Mouse (Mus musculus): Measurements from ENCODE around the gene Ddx24. TPM values are rescaled to one million over a fixed set of nuclear protein-coding genes. Genes with fewer than 3 reads are reported as not detected.
A peak's percentile ranks its signal among the peaks of the same experiment; 100 is the strongest.

Ddx24 gene
- total and polyA plus RNA-seq, 2 experiments = 19.0 to 22.8 TPM

GRCm38 (mm10) chr12:103426710-103427109 lies 1.1 kb upstream of the Ddx24 start:
- no peak for DNase-seq (ENCODE audit: extremely low read depth, low read depth, low spot score)
- Histone ChIP-seq H3K4me3 (ENCODE audit: insufficient read depth, low read depth, low read length) (no peak overlapping the region), H3K27ac (replicated peaks; ENCODE audit: insufficient read depth, low read depth, low read length) (no peak overlapping the region), H3K79me2 (ENCODE audit: control insufficient read depth, insufficient read depth, low read length) (peaks cover 13% of the 10 kb centered on the region; the same call in 1 of the 2 replicates), H3K9ac (ENCODE audit: low read depth, low read length) (no peak overlapping the region), H3K36me3 (ENCODE audit: control insufficient read depth, insufficient read depth, low read length) (peaks cover 6% of the 10 kb centered on the region; the same call in 1 of the 2 replicates), H3K27me3 (ENCODE audit: control insufficient read depth, insufficient read depth, low read length) (no peaks in the 10 kb centered on the region), H3K4me1 (ENCODE audit: control insufficient read depth, insufficient read depth, low read length) (peaks cover 14% of the 10 kb centered on the region)
- 94% methylated on average over 7 of the region's 7 CpGs for WGBS
- TF ChIP-seq POLR2A (IDR thresholded peaks at IDR 0.05; ENCODE audit: extremely low read depth, insufficient read depth, low read length) (no peak), CTCF (IDR thresholded peaks at IDR 0.05; ENCODE audit: low read depth, low read length) (no peak)

DNA sequence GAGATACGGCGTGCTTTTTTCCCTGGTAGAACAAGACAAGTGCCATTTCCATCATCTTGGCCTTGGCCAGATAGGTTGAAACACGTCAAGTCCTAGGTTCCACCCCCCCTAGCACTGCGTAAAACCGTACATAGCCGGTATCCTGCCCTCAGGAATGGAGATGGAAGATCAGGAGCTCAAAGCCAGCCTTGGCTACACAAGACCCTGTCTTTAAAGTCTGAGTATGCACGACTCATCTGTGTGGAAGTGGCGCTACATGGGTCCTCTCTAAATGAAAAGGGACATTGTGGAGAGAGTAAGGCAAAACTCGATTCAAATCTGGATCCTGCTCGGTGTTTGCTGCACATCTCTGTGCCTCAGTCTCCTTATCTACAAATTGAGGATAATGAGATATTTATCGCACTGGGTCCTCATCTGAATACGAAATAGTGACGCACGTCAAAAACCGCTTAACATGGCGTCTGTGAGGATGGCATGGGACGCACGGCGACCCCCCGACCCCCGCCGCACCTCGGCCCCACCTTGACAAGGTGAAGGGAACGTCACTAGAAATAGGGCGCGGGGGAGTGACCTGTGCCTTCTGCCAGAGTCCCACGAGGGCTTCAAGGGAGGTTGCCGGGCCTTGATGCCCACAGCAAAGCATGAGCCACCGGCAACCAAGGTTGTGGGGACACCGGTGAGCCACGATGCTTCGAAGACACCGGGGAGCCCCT lies 458 bp downstream of the Ddx24 start:
- Histone ChIP-seq H3K4me3 (ENCODE audit: insufficient read depth, low read depth, low read length) (peak overlapping the region; percentile 96), H3K36me3 (ENCODE audit: control insufficient read depth, insufficient read depth, low read length) (peaks cover 6% of the 10 kb centered on the region; the same call in 1 of the 2 replicates), H3K4me1 (ENCODE audit: control insufficient read depth, insufficient read depth, low read length) (peaks cover 14% of the 10 kb centered on the region), H3K27ac (replicated peaks; ENCODE audit: insufficient read depth, low read depth, low read length) (peak overlapping the region; percentile 52), H3K9ac (ENCODE audit: low read depth, low read length) (peak overlapping the region; percentile 94), H3K79me2 (ENCODE audit: control insufficient read depth, insufficient read depth, low read length) (peaks cover 15% of the 10 kb centered on the region; the same call in 1 of the 2 replicates), H3K27me3 (ENCODE audit: control insufficient read depth, insufficient read depth, low read length) (no peaks in the 10 kb centered on the region)
- DNase-seq (ENCODE audit: extremely low read depth, low read depth, low spot score) = no peak
- WGBS = 6% methylated on average over 33 of the region's 33 CpGs
- no peak for TF ChIP-seq CTCF (IDR thresholded peaks at IDR 0.05; ENCODE audit: low read depth, low read length)
- no peak for TF ChIP-seq POLR2A (IDR thresholded peaks at IDR 0.05; ENCODE audit: extremely low read depth, insufficient read depth, low read length)

- no peak for DNase-seq (ENCODE audit: extremely low read depth, low read depth, low spot score)
- Histone ChIP-seq H3K36me3 (ENCODE audit: control insufficient read depth, insufficient read depth, low read length) (peaks cover 40% of the 10 kb centered on the region), H3K79me2 (ENCODE audit: control insufficient read depth, insufficient read depth, low read length) (no peaks in the 10 kb centered on the region), H3K4me1 (ENCODE audit: control insufficient read depth, insufficient read depth, low read length) (no peaks in the 10 kb centered on the region), H3K9ac (ENCODE audit: low read depth, low read length) (no peak overlapping the region), H3K4me3 (ENCODE audit: insufficient read depth, low read depth, low read length) (no peak overlapping the region), H3K27me3 (ENCODE audit: control insufficient read depth, insufficient read depth, low read length) (no peaks in the 10 kb centered on the region), H3K27ac (replicated peaks; ENCODE audit: insufficient read depth, low read depth, low read length) (no peak overlapping the region)
- WGBS = 94% methylated on average over 10 of the region's 10 CpGs
- no peak for TF ChIP-seq POLR2A (IDR thresholded peaks at IDR 0.05; ENCODE audit: extremely low read depth, insufficient read depth, low read length)
- TF ChIP-seq CTCF (IDR thresholded peaks at IDR 0.05; ENCODE audit: low read depth, low read length) = no peak
Measured at GRCm38 (mm10) chr12:103408144-103408543, 17.5 kb downstream of the Ddx24 start.

GRCm38 (mm10) chr12:103407720-103408119 lies 17.9 kb downstream of the Ddx24 start, which contains the start of gene 9330161L09Rik:
Gene 9330161L09Rik (minus strand): TSS chr12:103407820.
- Histone ChIP-seq H3K36me3 (ENCODE audit: control insufficient read depth, insufficient read depth, low read length) (peaks cover 37% of the 10 kb centered on the region), H3K79me2 (ENCODE audit: control insufficient read depth, insufficient read depth, low read length) (no peaks in the 10 kb centered on the region), H3K27ac (replicated peaks; ENCODE audit: insufficient read depth, low read depth, low read length) (no peak within 1 kb of the TSS), H3K4me3 (ENCODE audit: insufficient read depth, low read depth, low read length) (no peak within 1 kb of the TSS), H3K27me3 (ENCODE audit: control insufficient read depth, insufficient read depth, low read length) (no peaks in the 10 kb centered on the region), H3K9ac (ENCODE audit: low read depth, low read length) (no peak within 1 kb of the TSS), H3K4me1 (ENCODE audit: control insufficient read depth, insufficient read depth, low read length) (no peaks in the 10 kb centered on the region)
- TF ChIP-seq POLR2A (IDR thresholded peaks at IDR 0.05; ENCODE audit: extremely low read depth, insufficient read depth, low read length) (no peak), CTCF (IDR thresholded peaks at IDR 0.05; ENCODE audit: low read depth, low read length) (no peak)
- DNase-seq (ENCODE audit: extremely low read depth, low read depth, low spot score) = no peak
- WGBS = 92% methylated on average over 4 of the region's 4 CpGs

- H3K27ac ChIP-seq (replicated peaks; ENCODE audit: insufficient read depth, low read depth, low read length) = no peak overlapping the region
- 89% methylated on average over 18 of the region's 18 CpGs for WGBS
- TF ChIP-seq POLR2A (IDR thresholded peaks at IDR 0.05; ENCODE audit: extremely low read depth, insufficient read depth, low read length) (no peak), CTCF (IDR thresholded peaks at IDR 0.05; ENCODE audit: low read depth, low read length) (no peak)
- no peaks in the 10 kb centered on the region for H3K79me2 ChIP-seq (ENCODE audit: control insufficient read depth, insufficient read depth, low read length)
- no peak for DNase-seq (ENCODE audit: extremely low read depth, low read depth, low spot score)
- H3K9ac ChIP-seq (ENCODE audit: low read depth, low read length) = no peak overlapping the region
- no peaks in the 10 kb centered on the region for H3K27me3 ChIP-seq (ENCODE audit: control insufficient read depth, insufficient read depth, low read length)
- no peak overlapping the region for H3K4me3 ChIP-seq (ENCODE audit: insufficient read depth, low read depth, low read length)
- H3K36me3 ChIP-seq (ENCODE audit: control insufficient read depth, insufficient read depth, low read length) = peaks cover 16% of the 10 kb centered on the region
- no peaks in the 10 kb centered on the region for H3K4me1 ChIP-seq (ENCODE audit: control insufficient read depth, insufficient read depth, low read length)
Measured at GRCm38 (mm10) chr12:103404131-103404530, 21.5 kb downstream of the Ddx24 start.

- H3K27me3 ChIP-seq (ENCODE audit: control insufficient read depth, insufficient read depth, low read length) = no peaks in the 10 kb centered on the region
- WGBS = 94% methylated on average over 7 of the region's 7 CpGs
- H3K4me1 ChIP-seq (ENCODE audit: control insufficient read depth, insufficient read depth, low read length) = peaks cover 9% of the 10 kb centered on the region
- H3K27ac ChIP-seq (replicated peaks; ENCODE audit: insufficient read depth, low read depth, low read length) = no peak overlapping the region
- no peak overlapping the region for H3K4me3 ChIP-seq (ENCODE audit: insufficient read depth, low read depth, low read length)
- no peaks in the 10 kb centered on the region for H3K36me3 ChIP-seq (ENCODE audit: control insufficient read depth, insufficient read depth, low read length)
- TF ChIP-seq POLR2A (IDR thresholded peaks at IDR 0.05; ENCODE audit: extremely low read depth, insufficient read depth, low read length) (no peak), CTCF (IDR thresholded peaks at IDR 0.05; ENCODE audit: low read depth, low read length) (no peak)
- no peak for DNase-seq (ENCODE audit: extremely low read depth, low read depth, low spot score)
- no peaks in the 10 kb centered on the region for H3K79me2 ChIP-seq (ENCODE audit: control insufficient read depth, insufficient read depth, low read length)
- H3K9ac ChIP-seq (ENCODE audit: low read depth, low read length) = no peak overlapping the region
Measured at GRCm38 (mm10) chr12:103396751-103397150, 28.9 kb downstream of the Ddx24 start.
